Mouse (Mus musculus): ENCODE measurements around the gene Wnt16. TPM values are rescaled to one million over a fixed set of nuclear protein-coding genes. Genes with fewer than 3 reads are reported as not detected.

Gene Wnt16
- polyA plus RNA-seq, 1 experiment = 0.11 TPM

GRCm38 (mm10) chr6:22326289-22326688 is 38.3 kb downstream of the Wnt16 start:
- DNase-seq (ENCODE audit: low spot score) = no peak

GRCm38 (mm10) chr6:22327091-22327490 is 39.1 kb downstream of the Wnt16 start:
- no peak for DNase-seq (ENCODE audit: low spot score)

DNA sequence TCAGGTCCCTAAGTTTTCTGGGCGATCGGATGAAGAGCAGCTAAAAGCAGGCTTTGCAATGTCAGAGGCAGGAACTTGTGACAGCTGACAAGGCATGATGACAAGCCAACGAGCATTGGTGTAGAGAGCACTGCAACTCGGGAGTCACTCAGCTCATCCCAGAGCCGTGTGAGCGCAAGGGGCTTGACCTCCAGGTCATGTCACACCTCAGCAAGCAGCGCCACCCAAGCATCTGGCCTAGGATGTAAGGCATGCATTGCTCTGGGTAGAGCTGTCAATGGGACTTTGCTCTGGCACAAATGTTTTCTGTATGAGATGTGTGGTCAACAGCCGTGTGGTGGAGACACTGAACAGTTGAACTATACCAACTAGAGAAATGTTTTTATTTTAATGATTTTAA is 39.9 kb downstream of the Wnt16 start:
- DNase-seq (ENCODE audit: low spot score) = no peak

GRCm38 (mm10) chr6:22330169-22330960 is 42.3 kb downstream of the Wnt16 start:
- DNase-seq (ENCODE audit: low spot score) = no peak

DNA sequence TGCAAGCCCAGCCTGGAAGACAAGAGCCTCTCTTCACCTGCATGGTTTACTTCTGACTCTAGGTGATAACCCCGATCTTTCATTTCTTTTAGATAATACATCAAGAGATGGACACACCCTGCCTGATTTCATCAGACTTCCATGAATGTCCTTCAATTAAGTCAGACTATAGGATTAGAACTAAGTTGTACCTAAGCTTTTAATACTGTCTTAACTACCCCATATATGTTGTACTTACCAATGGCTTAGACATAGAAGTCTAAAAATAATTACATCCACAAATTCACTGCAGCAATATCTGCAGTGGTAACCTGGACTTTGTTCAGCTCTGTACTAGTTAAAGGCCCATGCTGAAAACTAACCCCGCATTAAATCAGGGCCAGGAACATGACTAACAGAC is 44.5 kb downstream of the Wnt16 start:
- DNase-seq (ENCODE audit: low spot score) = no peak

DNA sequence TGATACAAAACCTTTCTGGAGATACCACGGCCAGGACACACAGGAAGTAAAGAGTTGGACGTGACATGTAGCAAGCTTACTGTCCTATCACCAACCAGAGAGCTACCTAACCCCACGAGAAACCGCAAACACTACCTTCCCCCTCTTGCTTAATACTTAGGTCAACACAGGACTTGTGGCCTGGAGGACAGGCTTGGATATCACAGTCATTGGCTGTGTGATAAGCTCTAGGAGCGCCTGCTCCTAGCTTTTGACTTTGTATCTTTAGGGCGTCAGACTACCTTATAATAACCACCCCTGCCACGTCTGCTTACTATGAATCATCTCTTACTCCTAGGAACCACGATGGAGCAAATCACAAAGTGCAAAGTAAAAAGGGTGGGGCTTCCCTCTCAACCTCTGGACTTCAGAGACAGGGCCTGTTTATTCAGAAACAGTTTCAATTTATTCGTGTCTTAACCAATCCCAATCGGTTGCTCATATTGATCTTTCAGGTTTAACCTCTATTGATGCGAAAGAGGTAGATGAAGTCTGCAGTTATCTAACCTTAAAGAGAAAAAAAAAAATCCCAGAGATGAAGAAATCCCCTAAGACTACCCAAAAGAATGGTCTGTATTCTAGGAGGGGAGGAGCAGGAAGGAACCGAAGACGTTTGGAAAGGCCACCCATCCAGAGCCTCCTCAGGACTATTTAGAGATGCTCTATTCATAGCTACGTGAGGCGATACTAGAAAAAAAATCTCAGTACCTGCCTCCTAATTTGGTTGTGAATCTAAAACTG is 51.9 kb downstream of the Wnt16 start:
- DNase-seq (ENCODE audit: low spot score) = no peak

GRCm38 (mm10) chr6:22340779-22341178 is 52.8 kb downstream of the Wnt16 start:
- DNase-seq (ENCODE audit: low spot score) = no peak

GRCm38 (mm10) chr6:22343292-22343691 is 55.3 kb downstream of the Wnt16 start:
- no peak for DNase-seq (ENCODE audit: low spot score)

DNA sequence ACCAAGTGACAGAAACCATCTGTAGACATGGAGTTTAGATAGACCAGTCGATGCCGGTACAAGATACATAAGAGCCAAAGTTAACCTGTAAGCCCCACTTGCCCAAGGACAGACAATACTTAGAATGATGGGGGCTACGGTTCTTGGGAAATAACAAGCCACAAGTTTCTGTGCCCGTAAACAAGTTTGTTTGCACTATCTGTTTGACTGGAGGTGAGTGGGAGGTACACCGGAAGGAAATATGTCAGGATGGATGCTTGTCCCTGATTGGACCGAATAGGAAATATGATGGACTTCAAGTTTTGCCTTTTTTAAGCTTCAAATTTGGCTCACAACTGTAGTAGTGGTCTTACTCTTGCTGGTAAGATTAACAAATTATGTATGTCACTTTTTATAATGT is 55.7 kb downstream of the Wnt16 start:
- DNase-seq (ENCODE audit: low spot score) = no peak

DNA sequence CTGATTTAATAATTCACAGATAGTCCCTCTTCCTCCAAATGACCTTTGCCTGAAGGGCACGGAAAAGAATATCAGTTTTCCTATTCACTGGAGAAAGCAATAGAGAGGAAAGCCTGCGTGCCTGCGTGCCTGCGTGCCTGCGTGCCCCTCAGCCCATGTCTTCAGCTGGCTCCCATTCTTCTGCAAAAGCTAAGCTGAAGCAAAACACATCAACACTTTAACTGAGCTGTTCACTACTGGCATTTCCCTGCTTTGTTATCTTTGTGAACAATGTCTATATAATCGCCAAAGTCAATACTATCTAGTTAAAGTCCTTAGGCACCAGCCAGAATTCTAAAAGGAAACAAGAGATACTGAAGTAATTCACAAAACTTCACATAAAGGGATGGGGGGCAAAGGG is 56.4 kb downstream of the Wnt16 start:
- no peak for DNase-seq (ENCODE audit: low spot score)

- no peak for DNase-seq (ENCODE audit: low spot score)
These were observed 59.3 kb downstream of the Wnt16 start for GRCm38 (mm10) chr6:22347132-22347902.

Other genes starting within 250 kb of the Wnt16 start
- gene Fam3c, start 68.0 kb downstream of the Wnt16 start, polyA plus RNA-seq (2012; rRNA removed) = 25.7 and 36.1 TPM in 2 replicates

All from urinary bladder, adult 2 months (tissue).